Mouse (Mus musculus) stomach, postnatal 0 days (tissue): Measurements from ENCODE around the gene Slc5a10.

Experiments
- CTCF ChIP-seq: IDR thresholded peaks from 2 replicates; pipeline ENCODE4 v1.5.1; 2016; ENCODE audit warnings: antibody characterized with exemption, low read depth, mild to moderate bottlenecking, moderate library complexity
- EP300 ChIP-seq: optimal IDR thresholded peaks from 2 replicates; pipeline ENCODE3; 2016; ENCODE audit warnings: antibody characterized with exemption

DNA sequence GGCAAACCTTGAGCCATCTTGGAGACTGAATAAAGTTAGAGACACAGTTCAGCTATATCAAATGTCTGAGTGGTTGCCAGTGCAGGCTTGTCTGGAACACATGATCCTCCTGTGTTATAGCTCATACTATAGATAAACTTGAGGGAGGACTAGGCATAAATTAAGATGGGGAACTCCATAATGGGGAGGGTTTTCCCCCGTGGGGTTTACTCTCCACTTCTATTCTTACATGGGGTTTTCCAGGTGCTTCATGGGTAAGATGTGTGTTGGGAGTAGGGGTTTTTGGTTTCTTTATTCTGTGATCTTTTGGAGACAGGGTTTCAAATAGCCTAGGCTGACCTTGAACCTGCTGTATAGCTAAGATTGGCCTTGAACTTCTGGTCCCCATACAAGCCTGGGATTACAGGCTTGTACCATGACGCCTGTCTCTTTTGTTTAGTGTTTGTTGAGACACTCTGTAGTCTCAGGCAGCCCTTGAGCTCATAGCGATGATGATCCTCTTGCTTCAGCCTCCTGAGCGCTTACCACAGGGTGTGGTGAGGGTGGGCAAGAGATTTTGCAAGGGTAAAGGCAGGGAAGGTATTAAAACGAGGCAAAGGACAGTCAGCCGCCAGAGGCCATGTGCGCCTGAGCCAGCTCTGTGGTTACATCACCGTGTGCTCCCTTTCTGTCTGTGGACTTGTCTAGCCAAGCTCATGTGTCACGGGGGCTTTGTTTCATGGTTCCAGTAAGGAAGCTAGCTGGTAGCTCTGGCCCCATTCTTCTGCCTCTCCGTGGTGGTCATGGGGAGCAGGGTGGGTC, 73.3 kb downstream of the Slc5a10 start:
- TF ChIP-seq CTCF: no peak
- TF ChIP-seq EP300: no peak
